Mouse (Mus musculus) embryo, embryonic 10.5 days (tissue): ENCODE measurements around the gene Ccrl2.

Experiments used
- DNase-seq: peaks from one replicate; pipeline ENCODE4 v3.0.0-alpha.2; 2015; ENCODE audit warnings: low spot score

Ccrl2 gene

GRCm38 (mm10) chr9:111056798-111057543 lies at the start of gene Ccrl2:
Ccrl2 (minus strand) TSS chr9:111057519.
- DNase-seq: peak; percentile 44

- DNase-seq: no peak
Observed at GRCm38 (mm10) chr9:111103893-111104292, 46.6 kb upstream of the Ccrl2 start.

GRCm38 (mm10) chr9:111103293-111103692 lies 46.0 kb upstream of the Ccrl2 start:
- DNase-seq: no peak

- DNase-seq: no peak
Observed at GRCm38 (mm10) chr9:111100406-111100805, 43.1 kb upstream of the Ccrl2 start.

- no peak for DNase-seq
Observed at GRCm38 (mm10) chr9:111097543-111097942, 40.2 kb upstream of the Ccrl2 start.

- no peak for DNase-seq
Observed at GRCm38 (mm10) chr9:111096419-111097326, 39.4 kb upstream of the Ccrl2 start.

GRCm38 (mm10) chr9:111095710-111096109 lies 38.4 kb upstream of the Ccrl2 start:
- DNase-seq: no peak

GRCm38 (mm10) chr9:111094626-111095025 lies 37.3 kb upstream of the Ccrl2 start:
- DNase-seq: no peak

- peak; percentile 71 for DNase-seq
Observed at GRCm38 (mm10) chr9:111093094-111093493, 35.8 kb upstream of the Ccrl2 start.

- DNase-seq: no peak
Observed at GRCm38 (mm10) chr9:111092657-111093056, 35.3 kb upstream of the Ccrl2 start.

GRCm38 (mm10) chr9:111088886-111089285 lies 31.6 kb upstream of the Ccrl2 start:
- no peak for DNase-seq

GRCm38 (mm10) chr9:111087960-111088359 lies 30.6 kb upstream of the Ccrl2 start:
- no peak for DNase-seq

GRCm38 (mm10) chr9:111086995-111087606 lies 29.8 kb upstream of the Ccrl2 start:
- no peak for DNase-seq

GRCm38 (mm10) chr9:111086137-111086536 lies 28.8 kb upstream of the Ccrl2 start:
- no peak for DNase-seq

GRCm38 (mm10) chr9:111085329-111085728 lies 28.0 kb upstream of the Ccrl2 start:
- no peak for DNase-seq

GRCm38 (mm10) chr9:111081765-111082164 lies 24.4 kb upstream of the Ccrl2 start:
- DNase-seq: no peak

GRCm38 (mm10) chr9:111080801-111081200 lies 23.5 kb upstream of the Ccrl2 start:
- no peak for DNase-seq

- peak; percentile 47 for DNase-seq
Observed at GRCm38 (mm10) chr9:111077745-111078144, 20.4 kb upstream of the Ccrl2 start.

- no peak for DNase-seq
Observed at GRCm38 (mm10) chr9:111072971-111073370, 15.7 kb upstream of the Ccrl2 start.

- DNase-seq: peak; percentile 43
Observed at GRCm38 (mm10) chr9:111072175-111072574, 14.9 kb upstream of the Ccrl2 start.

- DNase-seq: peak; percentile 78
Observed at GRCm38 (mm10) chr9:111070546-111070961, 13.2 kb upstream of the Ccrl2 start.

GRCm38 (mm10) chr9:111067052-111067451 lies 9.7 kb upstream of the Ccrl2 start:
- no peak for DNase-seq

- DNase-seq: no peak
Observed at GRCm38 (mm10) chr9:111062840-111063239, 5.5 kb upstream of the Ccrl2 start.
